Mouse (Mus musculus) megakaryocyte, embryonic 14.5 days (primary cell): Measurements from ENCODE around the gene Hoxb5.

ENCODE experiments used
- FLI1 ChIP-seq: IDR thresholded peaks from 2 replicates; pipeline ENCODE4 v1.6.1; 2012; ENCODE audit warnings: low read length, inconsistent platforms, mixed read lengths
- GATA1 ChIP-seq: IDR thresholded peaks from 3 replicates; pipeline ENCODE4 v1.6.1; 2012; ENCODE audit warnings: mixed read lengths, low read length, inconsistent platforms, borderline replicate concordance

DNA sequence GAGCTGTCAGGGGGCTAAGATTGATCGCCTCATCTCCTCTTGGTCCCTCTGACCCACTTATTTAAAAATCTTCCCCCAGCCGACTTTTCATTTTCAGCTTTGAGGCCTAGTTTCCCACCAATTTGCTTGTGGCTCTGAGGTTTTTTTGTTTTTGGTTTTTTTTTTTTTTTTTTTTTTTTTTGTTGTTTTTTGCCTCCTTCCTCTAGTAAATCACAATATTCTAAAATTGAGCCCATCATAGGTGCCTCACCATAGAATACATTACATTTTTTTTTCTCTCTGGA is 47.1 kb downstream of the Hoxb5 start, which contains the start of gene Hoxb2:
- TF ChIP-seq GATA1: no peak
- no peak for TF ChIP-seq FLI1
